Mouse (Mus musculus): Measurements from ENCODE around the gene Fcnb. TPM values are rescaled to one million over a fixed set of nuclear protein-coding genes. Genes with fewer than 3 reads are reported as not detected.

Fcnb gene
- polyA plus RNA-seq, 1 experiment from 2014 or later, result not detected

DNA sequence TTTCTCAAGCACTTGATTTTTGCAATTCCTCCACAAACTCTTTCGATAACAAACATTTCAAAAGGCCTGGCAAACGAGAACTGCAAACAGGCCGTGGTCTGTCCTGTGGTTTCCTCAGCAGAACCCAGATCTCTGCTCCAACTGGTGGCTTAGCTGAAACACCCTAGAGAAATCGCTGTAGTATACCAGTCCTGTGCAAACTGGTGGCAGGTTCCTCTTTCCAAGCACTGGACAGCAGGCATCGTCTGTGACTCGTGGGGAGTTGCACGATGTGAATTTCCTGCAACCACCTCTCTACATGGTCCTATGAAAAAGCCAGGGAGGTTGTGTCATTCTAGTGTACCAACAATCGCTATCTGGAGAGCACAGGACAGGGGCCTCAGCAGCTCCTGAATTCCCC lies 7.4 kb upstream of the Fcnb start:
- Histone ChIP-seq H3K4me2 (replicated peaks; ENCODE audit: low read depth, low read length) (no peak overlapping the region), H3K4me3 (ENCODE audit: low read depth, low read length) (no peak overlapping the region), H3K27me3 (ENCODE audit: control insufficient read depth, insufficient read depth, low read length) (no peaks in the 10 kb centered on the region), H3K9me3 (ENCODE audit: control insufficient read depth, low read length) (no peaks in the 10 kb centered on the region), H3K9ac (ENCODE audit: low read depth, low read length) (no peak overlapping the region), H3K4me1 (replicated peaks; ENCODE audit: control insufficient read depth, insufficient read depth, low read length) (peaks cover 4% of the 10 kb centered on the region; the same call in 1 of the 2 replicates), H3K36me3 (ENCODE audit: control insufficient read depth, insufficient read depth, low read length) (no peaks in the 10 kb centered on the region), H3K27ac (ENCODE audit: low read depth, low read length) (no peak overlapping the region)
- DNase-seq (ENCODE audit: low spot score) (no peak), ATAC-seq (ENCODE audit: low FRiP score) (no peak)
- 94% methylated on average over 8 of the region's 8 CpGs for WGBS

DNA sequence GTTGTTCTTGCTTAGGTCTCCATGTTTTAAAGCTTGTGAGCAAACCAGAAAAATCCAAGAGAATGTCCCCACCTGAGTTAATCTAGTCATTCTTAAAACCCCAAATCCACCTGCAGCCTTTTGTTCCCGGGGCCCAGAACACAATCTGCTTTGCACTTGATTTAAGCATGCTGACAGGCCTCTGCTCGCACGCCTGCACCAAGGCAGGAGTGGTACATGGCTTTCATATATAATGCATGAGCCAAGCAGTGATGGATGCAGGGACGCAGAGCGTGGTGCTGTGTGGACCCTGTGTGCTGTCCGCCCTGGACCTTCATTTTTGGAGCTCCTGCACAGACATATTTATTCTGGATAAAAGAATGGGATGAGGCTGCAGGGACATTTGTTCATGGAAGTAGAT lies 6.4 kb upstream of the Fcnb start:
- no peaks in the 10 kb centered on the region for H3K27me3 ChIP-seq (ENCODE audit: control insufficient read depth, insufficient read depth, low read length)
- peak overlapping the region; percentile 85 for H3K27ac ChIP-seq (ENCODE audit: low read depth, low read length)
- 69% methylated on average over 6 of the region's 6 CpGs for WGBS
- H3K4me2 ChIP-seq (replicated peaks; ENCODE audit: low read depth, low read length), result no peak overlapping the region
- ATAC-seq (ENCODE audit: low FRiP score) (0 out of 2 replicates have a peak, but pooled peaks have one; percentile 64), DNase-seq (ENCODE audit: low spot score) (peak; percentile 14)
- peaks cover 4% of the 10 kb centered on the region; the same call in 1 of the 2 replicates for H3K4me1 ChIP-seq (replicated peaks; ENCODE audit: control insufficient read depth, insufficient read depth, low read length)
- no peak overlapping the region for H3K4me3 ChIP-seq (ENCODE audit: low read depth, low read length)
- no peaks in the 10 kb centered on the region for H3K36me3 ChIP-seq (ENCODE audit: control insufficient read depth, insufficient read depth, low read length)
- H3K9ac ChIP-seq (ENCODE audit: low read depth, low read length), result no peak overlapping the region
- no peaks in the 10 kb centered on the region for H3K9me3 ChIP-seq (ENCODE audit: control insufficient read depth, low read length)

DNA sequence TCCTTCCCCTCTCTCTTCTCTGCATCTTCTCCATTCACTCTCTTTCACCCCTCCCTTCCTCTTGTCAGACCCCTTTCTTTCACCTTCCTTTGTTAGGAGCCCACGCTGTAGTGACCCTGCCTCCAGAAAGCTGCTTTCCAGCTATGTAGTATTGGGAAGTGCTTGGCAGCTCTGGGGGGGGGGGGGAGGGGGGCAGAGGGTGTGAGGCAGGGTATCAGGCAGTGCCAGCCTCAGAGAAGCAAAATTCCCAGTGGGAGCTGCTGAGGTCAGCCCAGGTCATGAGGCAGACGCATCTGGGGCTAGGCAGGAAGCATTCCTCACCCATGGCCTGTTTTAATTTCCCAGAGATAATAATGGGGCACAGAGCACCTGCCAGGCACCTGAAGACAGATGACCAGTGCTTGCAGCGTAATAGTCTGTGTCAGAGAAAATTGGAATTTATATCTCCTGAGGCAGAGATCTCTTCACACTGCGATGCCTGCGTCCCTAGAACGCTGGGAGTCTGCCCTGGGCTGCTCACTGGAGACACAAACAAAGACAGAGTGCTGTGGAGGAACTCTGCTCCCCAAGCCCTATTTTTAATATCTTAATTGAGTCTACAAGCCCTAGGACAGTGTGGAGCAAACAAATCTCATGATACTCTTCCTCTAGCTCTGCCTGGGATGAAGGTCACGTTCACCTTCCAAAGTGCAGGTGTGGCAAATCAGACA lies 5.8 kb upstream of the Fcnb start:
- Histone ChIP-seq H3K27me3 (ENCODE audit: control insufficient read depth, insufficient read depth, low read length) (no peaks in the 10 kb centered on the region), H3K4me1 (replicated peaks; ENCODE audit: control insufficient read depth, insufficient read depth, low read length) (peaks cover 4% of the 10 kb centered on the region; the same call in 1 of the 2 replicates), H3K36me3 (ENCODE audit: control insufficient read depth, insufficient read depth, low read length) (no peaks in the 10 kb centered on the region), H3K4me3 (ENCODE audit: low read depth, low read length) (no peak overlapping the region), H3K4me2 (replicated peaks; ENCODE audit: low read depth, low read length) (no peak overlapping the region), H3K9ac (ENCODE audit: low read depth, low read length) (no peak overlapping the region), H3K9me3 (ENCODE audit: control insufficient read depth, low read length) (no peaks in the 10 kb centered on the region), H3K27ac (ENCODE audit: low read depth, low read length) (peak overlapping the region; percentile 85)
- ATAC-seq (ENCODE audit: low FRiP score), result peak; percentile 69
- WGBS, result 42% methylated on average over 7 of the region's 7 CpGs
- peak; percentile 48 for DNase-seq (ENCODE audit: low spot score)

DNA sequence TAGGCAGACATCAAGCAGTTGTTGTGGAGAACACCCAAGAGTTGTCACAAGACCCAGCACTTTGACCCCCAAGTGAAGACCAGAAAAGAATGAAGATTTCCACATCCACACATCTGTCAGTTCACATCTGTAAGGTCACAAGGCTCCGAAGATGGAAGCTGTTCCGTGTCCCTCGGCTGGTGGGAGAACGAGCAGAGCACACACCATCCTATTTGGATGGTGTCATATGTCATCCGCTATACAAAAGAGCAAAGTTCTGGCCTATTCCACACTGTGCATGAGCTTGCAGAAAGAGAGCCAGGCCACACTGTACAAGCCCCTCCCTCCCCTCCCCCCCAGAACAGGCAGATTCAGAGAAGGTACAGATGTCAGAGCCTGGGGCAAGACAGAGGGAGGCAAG lies 4.4 kb upstream of the Fcnb start:
- Histone ChIP-seq H3K4me3 (ENCODE audit: low read depth, low read length) (no peak overlapping the region), H3K36me3 (ENCODE audit: control insufficient read depth, insufficient read depth, low read length) (no peaks in the 10 kb centered on the region), H3K4me1 (replicated peaks; ENCODE audit: control insufficient read depth, insufficient read depth, low read length) (peaks cover 4% of the 10 kb centered on the region; the same call in 1 of the 2 replicates), H3K27ac (ENCODE audit: low read depth, low read length) (0 out of 2 replicates have a peak overlapping the region, but pooled peaks have one; percentile 85), H3K27me3 (ENCODE audit: control insufficient read depth, insufficient read depth, low read length) (no peaks in the 10 kb centered on the region), H3K9me3 (ENCODE audit: control insufficient read depth, low read length) (no peaks in the 10 kb centered on the region), H3K9ac (ENCODE audit: low read depth, low read length) (no peak overlapping the region), H3K4me2 (replicated peaks; ENCODE audit: low read depth, low read length) (no peak overlapping the region)
- ATAC-seq (ENCODE audit: low FRiP score) (no peak), DNase-seq (ENCODE audit: low spot score) (peak; percentile 27)
- 64% methylated on average over 5 of the region's 5 CpGs for WGBS

DNA sequence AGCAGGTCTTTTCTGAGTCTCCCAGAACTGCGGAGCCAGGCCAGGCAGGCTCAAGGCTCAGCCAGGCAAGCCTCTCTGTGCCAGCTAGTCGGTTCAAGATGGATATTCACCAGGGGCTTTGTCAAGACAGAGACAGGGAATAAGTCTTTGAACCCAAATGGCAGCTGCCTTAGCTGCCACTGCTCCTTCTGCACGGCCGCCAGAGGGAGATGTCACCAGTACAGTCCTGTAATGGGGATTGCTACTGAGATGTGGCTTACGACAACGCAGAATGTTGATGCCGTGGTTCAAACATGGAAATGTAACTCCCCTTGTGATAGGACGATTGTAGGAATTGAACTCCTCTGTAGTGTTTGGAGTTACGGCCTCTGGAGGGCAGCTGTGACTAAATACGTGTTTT lies 1.4 kb upstream of the Fcnb start:
- WGBS, result 79% methylated on average over 10 of the region's 10 CpGs
- DNase-seq (ENCODE audit: low spot score) (no peak), ATAC-seq (ENCODE audit: low FRiP score) (no peak)
- no peaks in the 10 kb centered on the region for H3K27me3 ChIP-seq (ENCODE audit: control insufficient read depth, insufficient read depth, low read length)
- no peaks in the 10 kb centered on the region for H3K9me3 ChIP-seq (ENCODE audit: control insufficient read depth, low read length)
- no peak overlapping the region for H3K4me3 ChIP-seq (ENCODE audit: low read depth, low read length)
- H3K4me2 ChIP-seq (replicated peaks; ENCODE audit: low read depth, low read length), result no peak overlapping the region
- peaks cover 2% of the 10 kb centered on the region; the same call in 1 of the 2 replicates for H3K4me1 ChIP-seq (replicated peaks; ENCODE audit: control insufficient read depth, insufficient read depth, low read length)
- H3K9ac ChIP-seq (ENCODE audit: low read depth, low read length), result no peak overlapping the region
- H3K36me3 ChIP-seq (ENCODE audit: control insufficient read depth, insufficient read depth, low read length), result no peaks in the 10 kb centered on the region
- H3K27ac ChIP-seq (ENCODE audit: low read depth, low read length), result no peak overlapping the region

DNA sequence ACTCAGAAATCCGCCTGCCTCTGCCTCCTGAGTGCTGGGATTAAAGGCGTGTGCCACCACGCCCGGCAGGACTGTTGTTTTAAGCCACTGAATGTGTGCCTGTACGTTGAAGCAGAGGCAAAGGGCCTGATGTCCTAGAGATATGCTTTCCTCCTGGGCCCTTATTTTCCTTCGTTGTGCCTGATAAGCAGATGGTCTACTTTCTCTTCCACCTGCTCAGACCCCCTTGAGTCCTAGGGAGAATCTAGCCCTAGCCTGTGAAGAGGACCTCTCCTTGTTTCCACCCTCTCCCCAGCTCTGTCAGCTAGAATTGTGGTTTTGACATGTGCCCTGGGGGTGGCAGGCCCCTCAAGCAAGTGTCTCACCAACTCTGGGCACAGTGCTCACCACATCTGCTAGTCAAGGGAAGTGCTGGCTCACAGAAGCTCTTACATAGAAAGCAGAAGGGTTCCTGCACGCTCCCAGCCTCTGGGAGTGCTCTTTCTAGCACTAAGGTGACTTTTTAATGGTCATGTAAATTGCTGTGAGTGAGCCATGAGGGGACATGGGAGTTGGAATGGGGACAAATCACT lies 9.0 kb downstream of the Fcnb start:
- DNase-seq (ENCODE audit: low spot score), result no peak
- no peaks in the 10 kb centered on the region for H3K4me1 ChIP-seq (replicated peaks; ENCODE audit: control insufficient read depth, insufficient read depth, low read length)
- no peaks in the 10 kb centered on the region for H3K27me3 ChIP-seq (ENCODE audit: control insufficient read depth, insufficient read depth, low read length)
- no peak overlapping the region for H3K4me3 ChIP-seq (ENCODE audit: low read depth, low read length)
- ATAC-seq (ENCODE audit: low FRiP score), result no peak
- H3K36me3 ChIP-seq (ENCODE audit: control insufficient read depth, insufficient read depth, low read length), result no peaks in the 10 kb centered on the region
- H3K9ac ChIP-seq (ENCODE audit: low read depth, low read length), result no peak overlapping the region
- H3K9me3 ChIP-seq (ENCODE audit: control insufficient read depth, low read length), result no peaks in the 10 kb centered on the region
- no peak overlapping the region for H3K4me2 ChIP-seq (replicated peaks; ENCODE audit: low read depth, low read length)
- WGBS, result 81% methylated on average over 7 of the region's 7 CpGs
- H3K27ac ChIP-seq (ENCODE audit: low read depth, low read length), result no peak overlapping the region

DNA sequence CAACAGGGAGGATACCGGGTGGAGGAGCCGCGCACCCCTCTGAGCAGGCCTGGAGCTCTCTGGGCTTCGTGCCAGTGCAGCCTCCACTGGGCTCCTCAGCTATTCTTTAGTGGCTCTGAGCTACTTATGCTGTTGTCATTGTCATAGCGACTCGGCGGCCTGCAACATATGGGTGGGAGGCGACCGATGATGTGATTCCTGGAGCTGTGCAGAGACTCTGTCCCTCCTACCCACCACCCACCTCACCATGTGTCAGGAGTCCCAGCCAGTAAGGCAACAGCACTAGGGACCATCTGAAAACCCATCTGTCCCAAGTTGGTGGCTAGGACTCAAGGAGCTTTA lies 16.2 kb downstream of the Fcnb start:
- Histone ChIP-seq H3K4me3 (ENCODE audit: low read depth, low read length) (no peak overlapping the region), H3K4me2 (replicated peaks; ENCODE audit: low read depth, low read length) (no peak overlapping the region), H3K9me3 (ENCODE audit: control insufficient read depth, low read length) (no peaks in the 10 kb centered on the region), H3K4me1 (replicated peaks; ENCODE audit: control insufficient read depth, insufficient read depth, low read length) (no peaks in the 10 kb centered on the region), H3K36me3 (ENCODE audit: control insufficient read depth, insufficient read depth, low read length) (no peaks in the 10 kb centered on the region), H3K27ac (ENCODE audit: low read depth, low read length) (no peak overlapping the region), H3K9ac (ENCODE audit: low read depth, low read length) (no peak overlapping the region), H3K27me3 (ENCODE audit: control insufficient read depth, insufficient read depth, low read length) (no peaks in the 10 kb centered on the region)
- WGBS, result 87% methylated on average over 9 of the region's 9 CpGs
- ATAC-seq (ENCODE audit: low FRiP score) (no peak), DNase-seq (ENCODE audit: low spot score) (peak; percentile 18)

DNA sequence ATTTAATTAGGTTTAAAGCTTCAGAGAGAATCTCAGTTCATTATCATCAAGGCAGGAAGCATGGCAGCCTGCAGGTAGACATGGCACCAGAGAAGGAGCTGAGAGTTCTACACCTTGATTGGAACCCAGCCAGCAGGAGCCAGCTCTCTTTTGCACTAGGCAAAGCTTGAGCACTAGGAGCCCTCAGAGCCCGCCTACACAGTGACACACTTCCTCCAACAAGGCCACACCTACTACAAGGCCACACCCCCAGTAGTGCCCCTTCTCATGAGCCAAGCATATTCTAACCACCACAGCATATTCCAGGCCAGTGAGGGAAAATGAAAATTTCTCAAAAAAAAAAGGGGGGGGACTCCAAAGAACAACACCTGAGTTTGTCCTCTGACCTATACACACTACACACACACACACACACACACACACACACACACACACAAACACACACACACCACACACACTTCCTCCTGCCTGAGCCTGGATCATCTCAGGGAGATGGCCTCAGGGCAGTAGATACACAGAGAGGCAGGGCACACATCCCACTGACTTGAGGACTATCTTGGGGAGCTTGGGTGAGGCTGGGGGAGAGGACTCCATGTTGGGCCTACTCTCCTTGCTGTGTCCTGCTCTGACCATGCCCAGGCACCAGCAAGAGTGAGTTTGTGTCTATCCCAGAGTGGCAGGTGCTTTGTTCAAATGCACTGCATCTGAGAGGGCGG lies 16.7 kb downstream of the Fcnb start:
- DNase-seq (ENCODE audit: low spot score) (no peak), ATAC-seq (ENCODE audit: low FRiP score) (no peak)
- Histone ChIP-seq H3K36me3 (ENCODE audit: control insufficient read depth, insufficient read depth, low read length) (no peaks in the 10 kb centered on the region), H3K27me3 (ENCODE audit: control insufficient read depth, insufficient read depth, low read length) (no peaks in the 10 kb centered on the region), H3K9me3 (ENCODE audit: control insufficient read depth, low read length) (no peaks in the 10 kb centered on the region), H3K4me2 (replicated peaks; ENCODE audit: low read depth, low read length) (no peak overlapping the region), H3K9ac (ENCODE audit: low read depth, low read length) (no peak overlapping the region), H3K27ac (ENCODE audit: low read depth, low read length) (no peak overlapping the region), H3K4me1 (replicated peaks; ENCODE audit: control insufficient read depth, insufficient read depth, low read length) (no peaks in the 10 kb centered on the region), H3K4me3 (ENCODE audit: low read depth, low read length) (no peak overlapping the region)
- 78% methylated on average over 2 of the region's 2 CpGs for WGBS

Data from hindbrain, embryonic 11.5 days (tissue).